Mouse (Mus musculus) thymus, adult 2 months (tissue): Measurements from ENCODE around the gene Tcaim. TPM values are rescaled to one million over a fixed set of nuclear protein-coding genes. Genes with fewer than 3 reads are reported as not detected.

Experiments
- DNase-seq: peaks from one replicate; pipeline ENCODE4 v3.0.0; 2021
- H3K27ac ChIP-seq: fragments of 200-500 bp; 2 replicates; pipeline ENCODE4 v1.5.1; 2012; ENCODE audit warnings: low read length, control low read depth; ENCODE audit not compliant: control insufficient read depth, insufficient read depth
- H3K27me3 ChIP-seq: fragments of 200-500 bp; 2 replicates; pipeline ENCODE4 v1.6.1; 2012; ENCODE audit warnings: mild to moderate bottlenecking, low read length, moderate library complexity, mixed read lengths; ENCODE audit not compliant: control insufficient read depth, insufficient read depth
- H3K36me3 ChIP-seq: fragments of 200-500 bp; 2 replicates; pipeline ENCODE4 v1.6.1; 2012; ENCODE audit warnings: mild to moderate bottlenecking, low read length, moderate library complexity; ENCODE audit not compliant: control insufficient read depth, insufficient read depth
- H3K4me1 ChIP-seq: fragments of 200-500 bp; replicated peaks from 2 replicates; pipeline ENCODE4 v1.6.1; 2012; ENCODE audit warnings: low read length; ENCODE audit not compliant: control insufficient read depth, insufficient read depth
- H3K4me3 ChIP-seq: fragments of 200-500 bp; 2 replicates; pipeline ENCODE4 v1.5.1; 2012; ENCODE audit warnings: mild to moderate bottlenecking, low read length, control low read depth, moderate library complexity; ENCODE audit not compliant: control insufficient read depth, insufficient read depth
- CTCF ChIP-seq: fragments of 200-500 bp; IDR thresholded peaks from 2 replicates; pipeline ENCODE4 v1.5.1; 2012; ENCODE audit warnings: mild to moderate bottlenecking, control low read depth, low read length, moderate library complexity, borderline replicate concordance; ENCODE audit not compliant: control insufficient read depth, poor library complexity, insufficient read depth; ENCODE audit errors: extremely low read depth
- POLR2A ChIP-seq: fragments of 200-500 bp; IDR thresholded peaks from 2 replicates; pipeline ENCODE4 v1.6.1; 2012; ENCODE audit warnings: mild to moderate bottlenecking, low read length, control low read depth, moderate library complexity; ENCODE audit not compliant: control insufficient read depth, poor library complexity, insufficient read depth; ENCODE audit errors: extremely low read depth
- WGBS: fragments of 180-500 bp; shearing (Covaris S2); methylation state at CpG from one replicate; pipeline ENCODE4 v1.1.7; 2018; 5-methylcytosine and 5-hydroxymethylcytosine counted together
- polyA plus RNA-seq: library from polyadenylated mRNA; depleted of rRNA; stranded (reverse); fragments of >200 nt; gene quantifications from 2 replicates; pipeline ENCODE4 v1.2.3, GENCODE M21; 2012

The Tcaim gene
- polyA plus RNA-seq, 1 experiment, result 4.5 TPM

- Histone ChIP-seq H3K27ac (no peak overlapping the region), H3K36me3 (no peaks in the 10 kb centered on the region), H3K4me1 (peaks cover 3% of the 10 kb centered on the region; the same call in 1 of the 2 replicates), H3K4me3 (no peak overlapping the region), H3K27me3 (no peaks in the 10 kb centered on the region)
- TF ChIP-seq POLR2A (no peak), CTCF (no peak)
- WGBS, result 96% methylated on average over 3 of the region's 3 CpGs
- DNase-seq, result no peak
Measured at GRCm38 (mm10) chr9:122810212-122810611, 4.9 kb downstream of the Tcaim start.

- no peak for DNase-seq
- Histone ChIP-seq H3K4me1 (no peaks in the 10 kb centered on the region), H3K27ac (no peak overlapping the region), H3K4me3 (no peak overlapping the region), H3K27me3 (no peaks in the 10 kb centered on the region), H3K36me3 (peaks cover 8% of the 10 kb centered on the region)
- WGBS, result 92% methylated on average over 5 of the region's 5 CpGs
- TF ChIP-seq CTCF, result no peak
- TF ChIP-seq POLR2A, result no peak
Measured at GRCm38 (mm10) chr9:122812386-122812785, 7.0 kb downstream of the Tcaim start.

- H3K4me1 ChIP-seq, result no peaks in the 10 kb centered on the region
- TF ChIP-seq POLR2A (no peak), CTCF (no peak)
- H3K27ac ChIP-seq, result no peak overlapping the region
- H3K36me3 ChIP-seq, result peaks cover 13% of the 10 kb centered on the region
- 97% methylated on average over 2 of the region's 2 CpGs for WGBS
- H3K4me3 ChIP-seq, result no peak overlapping the region
- H3K27me3 ChIP-seq, result no peaks in the 10 kb centered on the region
- no peak for DNase-seq
Measured at GRCm38 (mm10) chr9:122814775-122815174, 9.4 kb downstream of the Tcaim start.

GRCm38 (mm10) chr9:122815239-122815851 lies 10.0 kb downstream of the Tcaim start:
- Histone ChIP-seq H3K27me3 (no peaks in the 10 kb centered on the region), H3K4me3 (no peak overlapping the region), H3K27ac (no peak overlapping the region), H3K36me3 (peaks cover 13% of the 10 kb centered on the region), H3K4me1 (no peaks in the 10 kb centered on the region)
- WGBS, result 95% methylated on average over 4 of the region's 4 CpGs
- TF ChIP-seq CTCF, result no peak
- DNase-seq, result no peak

GRCm38 (mm10) chr9:122823374-122824017 lies 18.2 kb downstream of the Tcaim start:
- Histone ChIP-seq H3K4me1 (no peaks in the 10 kb centered on the region), H3K27me3 (no peaks in the 10 kb centered on the region), H3K27ac (no peak overlapping the region), H3K4me3 (no peak overlapping the region), H3K36me3 (peaks cover 26% of the 10 kb centered on the region)
- no peak for DNase-seq
- TF ChIP-seq POLR2A, result no peak
- TF ChIP-seq CTCF, result no peak
- 97% methylated on average over 5 of the region's 5 CpGs for WGBS

GRCm38 (mm10) chr9:122826743-122827142 lies 21.4 kb downstream of the Tcaim start:
- Histone ChIP-seq H3K36me3 (peaks cover 21% of the 10 kb centered on the region), H3K27ac (no peak overlapping the region), H3K4me3 (no peak overlapping the region), H3K27me3 (no peaks in the 10 kb centered on the region), H3K4me1 (no peaks in the 10 kb centered on the region)
- 99% methylated on average over 4 of the region's 4 CpGs for WGBS
- no peak for TF ChIP-seq CTCF
- no peak for TF ChIP-seq POLR2A
- DNase-seq, result no peak

GRCm38 (mm10) chr9:122829826-122830380 lies 24.6 kb downstream of the Tcaim start:
- TF ChIP-seq POLR2A (no peak), CTCF (no peak)
- no peak overlapping the region for H3K4me3 ChIP-seq
- no peak overlapping the region for H3K27ac ChIP-seq
- peaks cover 14% of the 10 kb centered on the region for H3K36me3 ChIP-seq
- no peak for DNase-seq
- WGBS, result 92% methylated on average over 4 of the region's 4 CpGs
- no peaks in the 10 kb centered on the region for H3K4me1 ChIP-seq
- no peaks in the 10 kb centered on the region for H3K27me3 ChIP-seq
